Mouse (Mus musculus) kidney, embryonic 14.5 days (tissue): Measurements from ENCODE around the gene Fscn1. TPM values are rescaled to one million over a fixed set of nuclear protein-coding genes. Genes with fewer than 3 reads are reported as not detected.
A peak's percentile ranks its signal among the peaks of the same experiment; 100 is the strongest.

Experiments used
- ATAC-seq: fragments of 200-750 bp; cut with Nextera tagmentation; 2 replicates; pipeline ENCODE4 v1.8.0; 2017; ENCODE audit warnings: moderate number of reproducible peaks, mild to moderate bottlenecking, moderate TSS enrichment, moderate library complexity; ENCODE audit not compliant: low FRiP score, low TSS enrichment
- H3K27ac ChIP-seq: fragments of 300-500 bp; sonication (generic); 2 replicates; pipeline ENCODE4 v1.5.1; 2014; ENCODE audit warnings: low read depth, mild to moderate bottlenecking, low read length, moderate library complexity, mixed read lengths
- H3K27me3 ChIP-seq: fragments of 300-500 bp; sonication (generic); 2 replicates; pipeline ENCODE4 v1.6.1; 2014; ENCODE audit warnings: mild to moderate bottlenecking, low read length; ENCODE audit not compliant: control insufficient read depth, insufficient read depth
- H3K36me3 ChIP-seq: fragments of 300-500 bp; sonication (generic); 2 replicates; pipeline ENCODE4 v1.6.1; 2014; ENCODE audit warnings: low read length, mixed read lengths; ENCODE audit not compliant: control insufficient read depth, insufficient read depth
- H3K4me1 ChIP-seq: fragments of 300-500 bp; sonication (generic); 2 replicates; pipeline ENCODE4 v1.6.1; 2014; ENCODE audit warnings: low read length, mixed read lengths; ENCODE audit not compliant: control insufficient read depth, insufficient read depth
- H3K4me2 ChIP-seq: fragments of 300-500 bp; sonication (generic); replicated peaks from 2 replicates; pipeline ENCODE4 v1.6.1; 2014; ENCODE audit warnings: low read depth, mild to moderate bottlenecking, low read length
- H3K4me3 ChIP-seq: fragments of 300-500 bp; sonication (generic); 2 replicates; pipeline ENCODE4 v1.5.1; 2014; ENCODE audit warnings: mild to moderate bottlenecking, low read length
- H3K9ac ChIP-seq: fragments of 300-500 bp; sonication (generic); 2 replicates; pipeline ENCODE4 v1.6.1; 2014; ENCODE audit warnings: low read depth, mild to moderate bottlenecking, low read length, moderate library complexity
- H3K9me3 ChIP-seq: fragments of 300-500 bp; sonication (generic); 2 replicates; pipeline ENCODE4 v1.6.1; 2016; ENCODE audit warnings: low read length; ENCODE audit not compliant: control insufficient read depth
- WGBS: fragments of 180-500 bp; shearing (Covaris S2); extraction: QIAGEN DNeasy Blood & Tissue Kit; methylation state at CpG from one replicate; pipeline ENCODE4 v1.1.7; 2014; 5-methylcytosine and 5-hydroxymethylcytosine counted together
- polyA plus RNA-seq: library from polyadenylated mRNA; unstranded; fragments of >200 nt; fragmentation: Nextera tagmentation; extraction: Ambion mirVana; gene quantifications from 2 replicates; pipeline ENCODE4 v1.2.1, GENCODE M21; 2014

Gene Fscn1
- polyA plus RNA-seq = 312 and 390 TPM in 2 replicates

- Histone ChIP-seq H3K9me3 (no peaks in the 10 kb centered on the region), H3K27ac (peak within 1 kb of the TSS; percentile 99), H3K4me1 (peaks cover 16% of the 10 kb centered on the region), H3K9ac (peak within 1 kb of the TSS; percentile 95), H3K36me3 (peaks cover 2% of the 10 kb centered on the region; the same call in 1 of the 2 replicates), H3K4me2 (peak within 1 kb of the TSS; percentile 81), H3K4me3 (peak within 1 kb of the TSS; percentile 72), H3K27me3 (no peaks in the 10 kb centered on the region)
- WGBS = 8% methylated on average over 44 of the region's 44 CpGs
- ATAC-seq = peak; percentile 70
These were observed at the start of gene Fscn1 for GRCm38 (mm10) chr5:142959576-142960556. Gene Fscn1, plus strand, starts transcription at chr5:142960343.

DNA sequence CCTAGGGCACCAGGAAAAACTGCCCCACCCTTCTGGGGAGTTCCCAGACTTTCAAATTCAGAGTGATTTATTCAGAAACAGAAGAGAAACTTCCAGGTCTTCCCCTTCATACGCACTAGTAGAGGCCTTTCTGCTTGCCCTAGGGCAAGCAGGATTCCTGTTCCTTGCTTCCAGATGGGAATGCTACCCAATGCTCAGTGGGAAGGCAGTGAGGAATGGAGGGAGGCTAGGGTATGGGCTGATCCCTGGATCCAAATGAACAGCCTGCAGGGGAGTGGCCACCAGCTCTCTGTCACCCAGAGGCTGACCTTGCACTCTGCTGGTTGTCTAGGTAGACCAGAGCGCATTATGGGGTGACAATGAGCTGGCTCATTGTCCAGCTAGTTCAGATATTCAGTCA, 48.5 kb upstream of the Fscn1 start:
- Histone ChIP-seq H3K4me2 (no peak overlapping the region), H3K4me3 (no peak overlapping the region), H3K9me3 (no peaks in the 10 kb centered on the region), H3K27me3 (no peaks in the 10 kb centered on the region), H3K4me1 (peaks cover 34% of the 10 kb centered on the region), H3K36me3 (no peaks in the 10 kb centered on the region), H3K9ac (no peak overlapping the region), H3K27ac (0 out of 2 replicates have a peak overlapping the region, but pooled peaks have one; percentile 42)
- WGBS = 76% methylated on average over 2 of the region's 2 CpGs
- ATAC-seq = no peak

- Histone ChIP-seq H3K4me3 (no peak overlapping the region), H3K36me3 (no peaks in the 10 kb centered on the region), H3K27me3 (no peaks in the 10 kb centered on the region), H3K4me1 (peaks cover 29% of the 10 kb centered on the region), H3K9ac (no peak overlapping the region), H3K27ac (no peak overlapping the region), H3K9me3 (no peaks in the 10 kb centered on the region), H3K4me2 (no peak overlapping the region)
- no peak for ATAC-seq
- WGBS = 88% methylated on average over 3 of the region's 3 CpGs
These were observed 47.8 kb upstream of the Fscn1 start for GRCm38 (mm10) chr5:142912320-142912719.

GRCm38 (mm10) chr5:142912739-142913138, 47.4 kb upstream of the Fscn1 start:
- no peak for ATAC-seq
- 72% methylated on average over 4 of the region's 4 CpGs for WGBS

DNA sequence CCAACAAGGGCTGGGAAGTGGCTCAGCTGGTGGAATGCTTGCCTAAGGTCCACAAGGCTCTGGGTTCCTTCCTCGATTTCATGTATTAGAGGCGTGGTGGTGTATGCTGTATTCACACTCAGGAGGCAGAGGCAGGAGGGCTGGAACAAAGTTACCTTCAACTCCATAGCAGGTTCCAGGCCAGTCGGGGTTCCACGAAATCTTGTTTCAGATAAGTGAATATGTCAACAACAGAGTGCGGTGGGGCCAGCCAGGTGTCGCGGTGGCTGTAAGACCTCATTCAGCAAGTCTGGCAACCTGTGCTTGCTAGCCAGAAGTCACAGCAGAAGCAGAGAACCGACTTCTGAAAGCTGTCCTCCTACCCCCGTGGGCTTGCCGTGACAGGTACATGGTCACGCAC, 44.9 kb upstream of the Fscn1 start:
- Histone ChIP-seq H3K4me1 (peaks cover under 1% of the 10 kb centered on the region; the same call in 1 of the 2 replicates), H3K4me3 (no peak overlapping the region), H3K27me3 (no peaks in the 10 kb centered on the region), H3K4me2 (no peak overlapping the region), H3K9me3 (no peaks in the 10 kb centered on the region), H3K9ac (no peak overlapping the region), H3K36me3 (no peaks in the 10 kb centered on the region), H3K27ac (no peak overlapping the region)
- ATAC-seq = no peak
- 88% methylated on average over 11 of the region's 11 CpGs for WGBS

More at GRCm38 (mm10) chr5:142912739-142913138, 47.4 kb upstream of the Fscn1 start:
- Histone ChIP-seq H3K36me3 (no peaks in the 10 kb centered on the region), H3K9me3 (no peaks in the 10 kb centered on the region), H3K4me3 (no peak overlapping the region), H3K4me1 (peaks cover 25% of the 10 kb centered on the region), H3K27me3 (no peaks in the 10 kb centered on the region), H3K27ac (no peak overlapping the region), H3K9ac (no peak overlapping the region), H3K4me2 (no peak overlapping the region)

GRCm38 (mm10) chr5:142916593-142916992, 43.5 kb upstream of the Fscn1 start:
- Histone ChIP-seq H3K4me2 (no peak overlapping the region), H3K4me3 (no peak overlapping the region), H3K27ac (no peak overlapping the region), H3K9ac (no peak overlapping the region), H3K36me3 (no peaks in the 10 kb centered on the region), H3K4me1 (peaks cover 7% of the 10 kb centered on the region; the same call in 1 of the 2 replicates), H3K9me3 (no peaks in the 10 kb centered on the region), H3K27me3 (no peaks in the 10 kb centered on the region)
- 73% methylated on average over 7 of the region's 7 CpGs for WGBS
- no peak for ATAC-seq

DNA sequence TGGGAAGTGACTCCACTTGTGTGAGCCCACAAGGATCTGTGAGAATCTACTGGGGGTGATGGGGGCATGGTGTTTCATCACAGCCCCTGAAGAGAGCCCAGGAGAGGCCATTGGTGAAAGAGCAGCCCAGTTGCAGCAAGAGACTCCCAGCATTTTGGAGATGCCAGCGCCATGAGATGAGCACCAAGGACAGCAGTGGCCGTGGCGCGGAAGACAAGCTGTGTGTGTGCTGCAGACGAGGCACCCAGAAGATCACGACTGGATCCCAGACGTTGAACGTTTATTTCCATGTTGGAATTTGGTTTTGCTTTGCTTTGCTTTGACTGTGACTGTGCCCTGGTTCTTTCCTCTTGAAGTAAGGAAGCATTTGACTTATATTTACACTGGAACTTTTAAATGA, 42.7 kb upstream of the Fscn1 start:
- WGBS = 94% methylated on average over 8 of the region's 8 CpGs
- H3K4me3 ChIP-seq = no peak overlapping the region
- ATAC-seq = no peak

DNA sequence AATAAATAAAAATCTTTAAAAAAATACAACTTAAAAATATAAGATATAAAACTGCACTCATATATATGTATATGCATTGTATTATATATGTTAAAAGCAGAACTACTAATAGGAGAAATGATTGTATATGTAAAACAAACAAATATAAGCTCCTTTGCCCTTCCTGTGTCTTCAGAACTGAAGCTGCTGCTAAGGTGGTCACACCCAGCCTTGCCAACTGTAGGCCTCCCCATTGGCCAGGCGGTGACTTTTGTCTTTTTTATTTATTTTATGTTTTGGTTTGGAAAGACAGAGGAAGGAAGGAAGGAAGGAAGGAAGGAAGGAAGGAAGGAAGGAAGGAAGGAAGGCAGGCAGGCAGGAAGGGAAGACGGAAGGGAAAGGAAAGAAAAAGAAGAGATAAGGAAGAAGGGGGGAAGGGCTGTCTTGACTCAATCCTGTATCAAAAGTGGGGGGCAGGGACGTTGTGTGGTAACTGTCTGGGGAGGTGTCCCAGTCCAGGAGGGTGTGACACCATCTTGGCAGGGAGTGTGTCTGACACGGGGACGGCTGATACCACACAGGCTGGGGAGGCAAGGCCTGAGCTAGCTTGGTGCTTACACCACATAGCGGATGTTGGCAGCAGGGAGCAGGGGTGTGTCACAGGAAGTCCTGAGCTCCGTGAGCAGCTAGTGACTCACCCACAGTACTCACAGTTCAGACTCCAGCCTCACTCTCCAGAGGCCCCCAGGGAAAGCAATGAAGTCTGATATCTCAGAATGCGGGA, 39.7 kb upstream of the Fscn1 start:
- no peaks in the 10 kb centered on the region for H3K9me3 ChIP-seq
- peak overlapping the region; percentile 48; the same call in 1 of the 2 replicates for H3K27ac ChIP-seq
- H3K36me3 ChIP-seq = no peaks in the 10 kb centered on the region
- no peak overlapping the region for H3K4me3 ChIP-seq
- no peak overlapping the region for H3K4me2 ChIP-seq
- H3K9ac ChIP-seq = no peak overlapping the region
- ATAC-seq = peak; percentile 80; the same call in 1 of the 2 replicates
- no peaks in the 10 kb centered on the region for H3K27me3 ChIP-seq
- 51% methylated on average over 8 of the region's 8 CpGs for WGBS
- H3K4me1 ChIP-seq = peaks cover 7% of the 10 kb centered on the region; the same call in 1 of the 2 replicates

More for the DNA sequence above, 42.7 kb upstream of the Fscn1 start:
- Histone ChIP-seq H3K4me2 (no peak overlapping the region), H3K27ac (no peak overlapping the region), H3K9me3 (no peaks in the 10 kb centered on the region), H3K9ac (no peak overlapping the region), H3K4me1 (peaks cover 7% of the 10 kb centered on the region; the same call in 1 of the 2 replicates), H3K36me3 (no peaks in the 10 kb centered on the region), H3K27me3 (no peaks in the 10 kb centered on the region)
